Mouse (Mus musculus) heart, adult 18-20 months (tissue): ENCODE measurements at regions not wholly inside any gene's neighbourhood (a gene's known extent, or its start where the extent isn't known, plus 50 kb on each side); places are given as distances from the start of the nearest gene placed in this dataset.
A peak's percentile ranks its signal among the peaks of the same experiment; 100 is the strongest.
"Not testable (repeated sequence)": the region's sequence is repeated elsewhere in the genome, so short reads cannot be mapped to it uniquely, and the experiment has no call there.

ENCODE experiments used
- DNase-seq, 2 experiments: peaks; one replicate each; pipeline ENCODE4 v3.0.0; 2021 to 2022; ENCODE audit warnings: mixed read lengths in 1 of 2

GRCm38 (mm10) chr4:110038696-110039095 lies 60.8 kb downstream of the Dmrta2 start:
- no peak for DNase-seq

- DNase-seq: no peak
Observed at GRCm38 (mm10) chr4:110044851-110045618, 67.2 kb downstream of the Dmrta2 start.

- DNase-seq: no peak
Observed at GRCm38 (mm10) chr4:110045651-110046269, 67.9 kb downstream of the Dmrta2 start.

- DNase-seq: no peak
Observed at GRCm38 (mm10) chr4:110046270-110046651, 68.4 kb downstream of the Dmrta2 start.

- DNase-seq: peak; percentile 68 to 87
Observed at GRCm38 (mm10) chr4:110050393-110051280, 72.8 kb downstream of the Dmrta2 start.

GRCm38 (mm10) chr4:110051281-110051665 lies 73.4 kb downstream of the Dmrta2 start:
- DNase-seq: no peak

- DNase-seq: no peak
Observed at GRCm38 (mm10) chr4:110051872-110052271, 74.0 kb downstream of the Dmrta2 start.

GRCm38 (mm10) chr4:110052998-110053397 lies 75.1 kb downstream of the Dmrta2 start:
- no peak for DNase-seq

- no peak for DNase-seq
Observed at GRCm38 (mm10) chr4:110073836-110074235, 96.0 kb downstream of the Dmrta2 start.

- no peak for DNase-seq
Observed at GRCm38 (mm10) chr4:110083371-110083770, 105.5 kb downstream of the Dmrta2 start.

- peak; percentile 18 to 60 for DNase-seq
Observed at GRCm38 (mm10) chr4:110087570-110088247, 109.9 kb downstream of the Dmrta2 start.

- DNase-seq: no peak
Observed at GRCm38 (mm10) chr4:110093040-110093820, 115.4 kb downstream of the Dmrta2 start.

GRCm38 (mm10) chr4:110094541-110094940 lies 116.7 kb downstream of the Dmrta2 start:
- DNase-seq: no peak

GRCm38 (mm10) chr4:110095760-110096593 lies 118.1 kb downstream of the Dmrta2 start:
- no peak for DNase-seq

GRCm38 (mm10) chr4:110104119-110104518 lies 126.3 kb downstream of the Dmrta2 start:
- DNase-seq: not testable (repeated sequence)

GRCm38 (mm10) chr4:110106620-110107243 lies 128.9 kb downstream of the Dmrta2 start:
- no peak for DNase-seq

- DNase-seq: peak in 1 of 2 experiments; percentile 16
Observed at GRCm38 (mm10) chr4:110119438-110119837, 141.6 kb downstream of the Dmrta2 start.

- no peak for DNase-seq
Observed at GRCm38 (mm10) chr4:110119874-110120273, 142.0 kb downstream of the Dmrta2 start.

- no peak for DNase-seq
Observed at GRCm38 (mm10) chr4:110120761-110121160, 142.9 kb downstream of the Dmrta2 start.

GRCm38 (mm10) chr4:110121447-110121846 lies 143.6 kb downstream of the Dmrta2 start:
- no peak for DNase-seq
